Comparison of ENCODE assay signal across 40 mouse cellular contexts in genomic region chr13:60761161-60761560, GRCm38 (mm10). TPM values are rescaled to one million over a fixed set of nuclear protein-coding genes. Genes with fewer than 3 reads are reported as not detected.
DNase-seq lines count a peak whose midpoint lies in the region; ATAC-seq and TF ChIP-seq lines count a peak whose summit lies in the region.
"Had no signal": no experiment of that assay in that cellular context is flagged by ENCODE, and none has a peak within 500 bp of the region (broad histone marks: within the 10 kb centered on the region; RNA-seq: fewer than 3 reads in every experiment).

No protein-coding gene starts in this region.

- H3K9me3 ChIP-seq in hindbrain, embryonic 15.5 days: no peaks in the 10 kb centered on the region
- no peaks in the 10 kb centered on the region for H3K9me3 ChIP-seq in hindbrain, embryonic 11.5 days (ENCODE audit: control insufficient read depth, low read length)
- no peaks in the 10 kb centered on the region for H3K9me3 ChIP-seq in midbrain, embryonic 11.5 days (ENCODE audit: control insufficient read depth, low read length)
- no peaks in the 10 kb centered on the region for H3K9me3 ChIP-seq in midbrain, postnatal 0 days (ENCODE audit: low read length)
- H3K9me3 ChIP-seq: heart, embryonic 10.5 days; kidney, embryonic 15.5 days; limb, embryonic 13.5 days; liver, embryonic 13.5 days had no signal

- H3K27me3 ChIP-seq in hindbrain, embryonic 15.5 days: no peaks in the 10 kb centered on the region
- H3K27me3 ChIP-seq in hindbrain, embryonic 11.5 days (ENCODE audit: control insufficient read depth, insufficient read depth, low read length): no peaks in the 10 kb centered on the region
- H3K27me3 ChIP-seq in midbrain, embryonic 11.5 days (ENCODE audit: control insufficient read depth, insufficient read depth, low read length): no peaks in the 10 kb centered on the region
- H3K27me3 ChIP-seq in midbrain, postnatal 0 days (ENCODE audit: insufficient read depth, low read length): no peaks in the 10 kb centered on the region
- H3K27me3 ChIP-seq: CH12.LX; kidney, embryonic 15.5 days; limb, embryonic 13.5 days; liver, embryonic 13.5 days; Patski had no signal

- H3K9ac ChIP-seq in hindbrain, embryonic 15.5 days: no peak overlapping the region
- no peak overlapping the region for H3K9ac ChIP-seq in hindbrain, embryonic 11.5 days (ENCODE audit: low read depth, low read length)
- no peak overlapping the region for H3K9ac ChIP-seq in midbrain, embryonic 11.5 days (ENCODE audit: low read length)
- H3K9ac ChIP-seq in midbrain, postnatal 0 days (replicated peaks; ENCODE audit: low read length, poor library complexity, severe bottlenecking): no peak overlapping the region
- H3K9ac ChIP-seq: kidney, embryonic 15.5 days; limb, embryonic 13.5 days; liver, embryonic 13.5 days had no signal

- no peak for DNase-seq in cerebellum, postnatal 36 days
- no peak for DNase-seq in hindbrain, embryonic 11.5 days (ENCODE audit: low spot score)
- DNase-seq in midbrain, embryonic 11.5 days (ENCODE audit: low spot score, missing footprints): no peak
- DNase-seq in midbrain, postnatal 0 days (ENCODE audit: low spot score): no peak
- no peak for DNase-seq in adrenal gland, postnatal 25 days
- DNase-seq: adrenal gland, postnatal 14 days; cerebellum, adult 18-20 months; cerebellum, postnatal 10 days; gastrocnemius, postnatal 14 days; kidney, adult 18-20 months; kidney, postnatal 36 days; liver, embryonic 13.5 days; lung, adult 2 months; lung, postnatal 14 days; right cerebral cortex, adult 18-20 months; spleen, adult 18-20 months; thymus, postnatal 14 days had no signal

- ATAC-seq in cerebellum, adult (ENCODE audit: insufficient number of reproducible peaks, low FRiP score, low TSS enrichment): peak; percentile 40; the same call in 1 of the 2 replicates
- peak; percentile 28; the same call in 1 of the 2 replicates for ATAC-seq in hindbrain, embryonic 15.5 days (ENCODE audit: low FRiP score, low read depth)
- no peak for ATAC-seq in hindbrain, embryonic 11.5 days (ENCODE audit: low FRiP score)
- ATAC-seq in midbrain, embryonic 11.5 days (ENCODE audit: low FRiP score): peak; percentile 42; the same call in 1 of the 2 replicates
- ATAC-seq in midbrain, postnatal 0 days (ENCODE audit: low FRiP score): no peak
- ATAC-seq: forebrain, embryonic 14.5 days; inflammation-experienced regulatory T-cells, adult 6 months; Patski had no signal

- no peak for TF ChIP-seq CTCF in midbrain, postnatal 0 days (IDR thresholded peaks at IDR 0.05)

- no peak overlapping the region for H3K4me3 ChIP-seq in hindbrain, embryonic 15.5 days
- no peak overlapping the region for H3K4me3 ChIP-seq in hindbrain, embryonic 11.5 days (ENCODE audit: low read depth, low read length)
- H3K4me3 ChIP-seq in midbrain, embryonic 11.5 days (ENCODE audit: low read depth, low read length): no peak overlapping the region
- H3K4me3 ChIP-seq in midbrain, postnatal 0 days (ENCODE audit: low read depth, low read length): no peak overlapping the region
- H3K4me3 ChIP-seq: heart, embryonic 10.5 days; kidney, embryonic 15.5 days; limb, embryonic 13.5 days; liver, embryonic 13.5 days had no signal

- H3K4me2 ChIP-seq in hindbrain, embryonic 15.5 days: no peak overlapping the region
- H3K4me2 ChIP-seq in hindbrain, embryonic 11.5 days (replicated peaks; ENCODE audit: low read depth, low read length): no peak overlapping the region
- no peak overlapping the region for H3K4me2 ChIP-seq in midbrain, embryonic 11.5 days
- no peak overlapping the region for H3K4me2 ChIP-seq in midbrain, postnatal 0 days (ENCODE audit: low read depth, low read length, poor library complexity, severe bottlenecking)
- H3K4me2 ChIP-seq: kidney, embryonic 15.5 days; limb, embryonic 13.5 days; liver, embryonic 13.5 days had no signal

- no peak overlapping the region for H3K27ac ChIP-seq in hindbrain, embryonic 15.5 days (replicated peaks)
- H3K27ac ChIP-seq in hindbrain, embryonic 11.5 days (ENCODE audit: low read depth, low read length): no peak overlapping the region
- no peak overlapping the region for H3K27ac ChIP-seq in midbrain, embryonic 11.5 days (ENCODE audit: low read depth, low read length)
- no peak overlapping the region for H3K27ac ChIP-seq in midbrain, postnatal 0 days (ENCODE audit: low read depth, low read length)
- H3K27ac ChIP-seq: heart, embryonic 10.5 days; kidney, embryonic 15.5 days; limb, embryonic 13.5 days; liver, embryonic 13.5 days had no signal

- WGBS in hindbrain, embryonic 15.5 days: 95% methylated on average over 17 of the region's 17 CpGs
- 97% methylated on average over 17 of the region's 17 CpGs for WGBS in hindbrain, embryonic 11.5 days
- WGBS in midbrain, embryonic 11.5 days: 97% methylated on average over 17 of the region's 17 CpGs
- WGBS in midbrain, postnatal 0 days: 97% methylated on average over 17 of the region's 17 CpGs

- H3K4me1 ChIP-seq in hindbrain, embryonic 15.5 days (replicated peaks): no peaks in the 10 kb centered on the region
- H3K4me1 ChIP-seq in hindbrain, embryonic 11.5 days (replicated peaks; ENCODE audit: control insufficient read depth, insufficient read depth, low read length): no peaks in the 10 kb centered on the region
- H3K4me1 ChIP-seq in midbrain, embryonic 11.5 days (ENCODE audit: control insufficient read depth, insufficient read depth, low read length): no peaks in the 10 kb centered on the region
- H3K4me1 ChIP-seq in midbrain, postnatal 0 days (ENCODE audit: insufficient read depth, low read length): no peaks in the 10 kb centered on the region
- H3K4me1 ChIP-seq: heart, embryonic 10.5 days; limb, embryonic 13.5 days; liver, embryonic 13.5 days had no signal

- peaks cover 41% of the 10 kb centered on the region for H3K36me3 ChIP-seq in hindbrain, embryonic 15.5 days
- H3K36me3 ChIP-seq in hindbrain, embryonic 11.5 days (ENCODE audit: control insufficient read depth, insufficient read depth, low read length): 0 out of 2 replicates have a peak, but pooled peaks cover 11% of the 10 kb centered on the region
- H3K36me3 ChIP-seq in midbrain, embryonic 11.5 days (ENCODE audit: control insufficient read depth, insufficient read depth, low read length): peaks cover 12% of the 10 kb centered on the region; the same call in 1 of the 2 replicates
- peaks cover 41% of the 10 kb centered on the region for H3K36me3 ChIP-seq in midbrain, postnatal 0 days (ENCODE audit: insufficient read depth, low read length)

RNA-seq across cellular contexts. Expression of gene BC051665, which starts 25.0 kb away (rescaled TPM):
- not detected in 2 replicates for polyA plus RNA-seq in hindbrain, embryonic 15.5 days (2015; fragmentation: Nextera tagmentation; extraction: Ambion mirVana)
- polyA plus RNA-seq in hindbrain, embryonic 11.5 days (2014; fragmentation: Nextera tagmentation; extraction: Ambion mirVana): not detected in 2 replicates
- polyA plus RNA-seq in midbrain, embryonic 11.5 days (2014; fragmentation: Nextera tagmentation; extraction: Ambion mirVana): not detected in 2 replicates
- not detected in 2 replicates for total RNA-seq in midbrain, postnatal 0 days (2014; rRNA removed)
- polyA plus RNA-seq in midbrain, postnatal 0 days (2015; fragmentation: Nextera tagmentation; extraction: Ambion mirVana): not detected in 2 replicates
- not detected in 2 replicates for total RNA-seq in adrenal gland, postnatal 25 days (2021)
- total RNA-seq: adrenal gland, postnatal 14 days; CH12.LX; gastrocnemius, postnatal 14 days; granulocyte monocyte progenitor cell, adult 5-6 weeks; hematopoietic stem cell, adult 5-6 weeks; layer of hippocampus, adult 8-10 months; layer of hippocampus, postnatal 25 days; left cerebral cortex, adult 8-10 months; left cerebral cortex, postnatal 36 days; MEL; neutrophil, adult 5-6 weeks had no signal
- polyA plus RNA-seq: C2C12; cortical plate, adult 2 months; forebrain, embryonic 14.5 days; heart, embryonic 10.5 days; heart, embryonic 16.5 days; inflammation-experienced regulatory T-cells, adult 6 months; kidney, embryonic 15.5 days; limb, embryonic 13.5 days; liver, embryonic 13.5 days; lung, adult 2 months; neural tube, embryonic 11.5 days; Patski; stomach, embryonic 16.5 days; urinary bladder, adult 2 months had no signal

RNA-seq across cellular contexts. Expression of gene Ctsll3, which starts 41.5 kb away (rescaled TPM):
- not detected in 2 replicates for polyA plus RNA-seq in hindbrain, embryonic 15.5 days (2015; fragmentation: Nextera tagmentation; extraction: Ambion mirVana)
- polyA plus RNA-seq in hindbrain, embryonic 11.5 days (2014; fragmentation: Nextera tagmentation; extraction: Ambion mirVana): not detected in 2 replicates
- polyA plus RNA-seq in midbrain, embryonic 11.5 days (2014; fragmentation: Nextera tagmentation; extraction: Ambion mirVana): not detected in 2 replicates
- total RNA-seq in midbrain, postnatal 0 days (2014; rRNA removed): not detected in 2 replicates
- not detected in 2 replicates for polyA plus RNA-seq in midbrain, postnatal 0 days (2015; fragmentation: Nextera tagmentation; extraction: Ambion mirVana)
- not detected in 2 replicates for total RNA-seq in adrenal gland, postnatal 25 days (2021)
- total RNA-seq: adrenal gland, postnatal 14 days; CH12.LX; gastrocnemius, postnatal 14 days; granulocyte monocyte progenitor cell, adult 5-6 weeks; hematopoietic stem cell, adult 5-6 weeks; layer of hippocampus, adult 8-10 months; layer of hippocampus, postnatal 25 days; left cerebral cortex, adult 8-10 months; left cerebral cortex, postnatal 36 days; MEL; neutrophil, adult 5-6 weeks had no signal
- polyA plus RNA-seq: C2C12; cortical plate, adult 2 months; forebrain, embryonic 14.5 days; heart, embryonic 10.5 days; heart, embryonic 16.5 days; inflammation-experienced regulatory T-cells, adult 6 months; kidney, embryonic 15.5 days; limb, embryonic 13.5 days; liver, embryonic 13.5 days; lung, adult 2 months; neural tube, embryonic 11.5 days; Patski; stomach, embryonic 16.5 days; urinary bladder, adult 2 months had no signal

Comparison
In these comparisons a context has a peak if more than half of its experiments do, and no peak if none do; other contexts are left out.
1. ATAC-seq: peak in cerebellum, adult (single experiment), hindbrain, embryonic 15.5 days (single experiment) and midbrain, embryonic 11.5 days (single experiment); none in hindbrain, embryonic 11.5 days (single experiment) and midbrain, postnatal 0 days (single experiment).